Mouse (Mus musculus) bone marrow macrophage, adult 2 months (primary cell): ENCODE measurements at regions not wholly inside any gene's neighbourhood (a gene's known extent, or its start where the extent isn't known, plus 50 kb on each side); places are given as distances from the start of the nearest gene placed in this dataset.

Experiments
- CTCF ChIP-seq: IDR thresholded peaks from 2 replicates; pipeline ENCODE4 v1.5.1; 2012; ENCODE audit warnings: low read depth, mild to moderate bottlenecking, low read length, moderate library complexity
- POLR2A ChIP-seq: IDR thresholded peaks from 2 replicates; pipeline ENCODE4 v1.6.1; 2012; ENCODE audit warnings: mild to moderate bottlenecking, low read depth, low read length, borderline replicate concordance

DNA sequence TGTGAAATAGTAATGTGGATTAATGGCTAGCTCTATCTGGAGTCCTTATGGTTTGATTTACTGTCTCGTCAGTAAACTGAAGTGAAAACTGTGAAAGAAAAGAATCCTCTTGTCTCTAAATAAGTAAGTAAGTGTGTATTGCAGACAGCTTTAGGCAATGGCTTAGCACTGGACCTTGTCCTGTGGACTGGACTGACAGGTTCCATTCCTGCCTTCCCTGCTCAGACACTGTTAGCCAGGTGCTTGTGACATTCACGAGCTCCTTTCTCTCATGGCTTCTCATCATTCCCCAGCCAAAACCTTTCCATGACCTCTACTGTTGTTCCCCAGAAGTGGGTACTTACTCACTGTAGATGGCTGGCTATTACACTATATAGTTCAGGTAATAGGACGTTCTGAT, 221.8 kb upstream of the Btg1 start:
- TF ChIP-seq POLR2A (no peak), CTCF (no peak)
